9 mouse cellular contexts compared by ENCODE assay signal in the genomic region with DNA sequence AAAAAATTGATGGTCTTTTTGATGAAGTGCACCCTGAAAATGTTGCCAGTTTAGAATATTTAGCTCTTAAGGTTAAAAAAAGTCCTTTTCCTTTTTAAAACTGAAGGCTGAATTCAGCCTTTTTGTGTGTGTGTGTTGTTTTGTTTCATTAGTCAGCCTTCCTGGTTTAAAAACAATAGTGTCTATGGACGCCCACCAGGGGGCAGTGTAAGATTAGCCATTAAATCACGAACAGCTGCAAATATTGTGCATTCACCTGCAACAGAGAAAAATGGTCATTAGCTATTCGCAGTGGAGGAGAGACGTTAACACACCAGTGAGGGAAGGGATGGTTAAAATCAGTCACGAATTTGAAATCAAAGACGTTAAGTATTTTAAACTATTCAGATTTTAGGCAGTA. TPM values are rescaled to one million over a fixed set of nuclear protein-coding genes. Genes with fewer than 3 reads are reported as not detected.
DNase-seq lines count a peak whose midpoint lies in the region; ATAC-seq lines count a peak whose summit lies in the region.
"Had no signal": no experiment of that assay in that cellular context is flagged by ENCODE, and none has a peak within 500 bp of the region (broad histone marks: within the 10 kb centered on the region; RNA-seq: fewer than 3 reads in every experiment).

No protein-coding gene starts in this region.

- peaks cover 8% of the 10 kb centered on the region for H3K4me1 ChIP-seq in liver, embryonic 13.5 days (replicated peaks)

- WGBS in liver, embryonic 13.5 days (ENCODE audit: insufficient replicate concordance): 27% methylated on average over 6 of the region's 6 CpGs

- H3K9me3 ChIP-seq in liver, embryonic 13.5 days (replicated peaks): no peaks in the 10 kb centered on the region
- H3K9me3 ChIP-seq: midbrain, embryonic 12.5 days had no signal

- H3K4me3 ChIP-seq in liver, embryonic 13.5 days (replicated peaks): no peak overlapping the region
- H3K4me3 ChIP-seq: midbrain, embryonic 12.5 days had no signal

- peak; percentile 58 to 63 for DNase-seq in left cerebral cortex, adult 18-20 months (ENCODE audit: low spot score in 2 of 2)
- no peak for DNase-seq in left cerebral cortex, adult 8-10 months (ENCODE audit: low spot score in 2 of 2)
- DNase-seq in ZHBTc4 (ENCODE audit: low read depth, low spot score): peak; percentile 58
- DNase-seq in cerebellum, postnatal 4 days (ENCODE audit: low spot score in 2 of 2): peak; percentile 29 to 66
- DNase-seq in induced T-regulatory cell, adult 2 months (ENCODE audit: low read depth): peak; percentile 84
- peak; percentile 28 for DNase-seq in liver, embryonic 13.5 days
- DNase-seq in right cerebral cortex, postnatal 10 days (ENCODE audit: low spot score in 2 of 2): peak; percentile 39 to 77

- no peak overlapping the region for H3K4me2 ChIP-seq in liver, embryonic 13.5 days
- H3K4me2 ChIP-seq: midbrain, embryonic 12.5 days had no signal

- peaks cover 3% of the 10 kb centered on the region; the same call in 1 of the 2 replicates for H3K36me3 ChIP-seq in liver, embryonic 13.5 days
- H3K36me3 ChIP-seq: midbrain, embryonic 12.5 days had no signal

- no peak for ATAC-seq in liver, embryonic 13.5 days (ENCODE audit: low read depth)
- ATAC-seq in monocyte, adult 5-6 weeks (replicated peaks; ENCODE audit: insufficient number of reproducible peaks, low FRiP score, low TSS enrichment, poor library complexity, severe bottlenecking): no peak

- H3K27me3 ChIP-seq in liver, embryonic 13.5 days: no peaks in the 10 kb centered on the region

- H3K9ac ChIP-seq in liver, embryonic 13.5 days: no peak overlapping the region
- H3K9ac ChIP-seq: midbrain, embryonic 12.5 days had no signal

- H3K27ac ChIP-seq in liver, embryonic 13.5 days: no peak overlapping the region
- H3K27ac ChIP-seq: midbrain, embryonic 12.5 days had no signal

RNA-seq across cellular contexts. Expression of a gene that starts 3.9 kb away (rescaled TPM):
- 10 to 100 TPM; 15.2 to 18.9 TPM for total RNA-seq in left cerebral cortex, adult 18-20 months (2021)
- total RNA-seq in left cerebral cortex, adult 8-10 months (2022): 10 to 100 TPM; 14.9 to 18.9 (median 16.9) TPM
- 15.0 and 17.1 TPM in 2 replicates for polyA plus RNA-seq in liver, embryonic 13.5 days (2015; fragmentation: Nextera tagmentation; extraction: Ambion mirVana)
- total RNA-seq in monocyte, adult 5-6 weeks (2017): 24.6 to 41.0 TPM (median 36.6 TPM) in 3 replicates

Comparison
In these comparisons a context has a peak if more than half of its experiments do, and no peak if none do; other contexts are left out.
1. DNase-seq: peak in left cerebral cortex, adult 18-20 months (2 of 2), ZHBTc4 (single experiment), cerebellum, postnatal 4 days (2 of 2), induced T-regulatory cell, adult 2 months (single experiment), liver, embryonic 13.5 days (single experiment) and right cerebral cortex, postnatal 10 days (2 of 2); none in left cerebral cortex, adult 8-10 months (0 of 2).